Mouse (Mus musculus): ENCODE data around the gene Vmn1r239-ps.
"Not testable (repeated sequence)": the region's sequence is repeated elsewhere in the genome, so short reads cannot be mapped to it uniquely, and the experiment has no call there.

The Vmn1r239-ps gene

DNA sequence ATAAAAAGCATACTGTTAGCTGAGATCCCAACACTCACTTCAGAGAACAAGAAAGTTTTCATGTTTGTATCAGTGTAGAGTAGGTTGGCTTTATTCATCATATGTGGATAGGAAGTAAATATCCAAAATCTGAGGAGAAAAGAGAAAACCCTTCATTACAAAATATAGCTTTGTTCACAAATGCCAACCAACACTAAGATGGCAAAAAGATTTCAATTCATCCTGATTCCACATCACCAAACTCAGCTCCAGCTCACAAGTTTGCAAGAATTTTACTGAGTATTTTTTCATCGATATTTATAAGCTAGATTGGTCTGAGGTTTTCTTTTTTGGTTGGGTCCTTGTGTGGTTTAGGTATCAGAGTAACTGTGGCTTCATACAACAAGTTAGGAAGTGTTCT lies at the start of gene Vmn1r239-ps:
Gene Vmn1r239-ps (minus strand): TSS at position 101 of the 400 bp plus-strand sequence.
- DNase-seq (ENCODE audit: low spot score) = not testable (repeated sequence)

DNA sequence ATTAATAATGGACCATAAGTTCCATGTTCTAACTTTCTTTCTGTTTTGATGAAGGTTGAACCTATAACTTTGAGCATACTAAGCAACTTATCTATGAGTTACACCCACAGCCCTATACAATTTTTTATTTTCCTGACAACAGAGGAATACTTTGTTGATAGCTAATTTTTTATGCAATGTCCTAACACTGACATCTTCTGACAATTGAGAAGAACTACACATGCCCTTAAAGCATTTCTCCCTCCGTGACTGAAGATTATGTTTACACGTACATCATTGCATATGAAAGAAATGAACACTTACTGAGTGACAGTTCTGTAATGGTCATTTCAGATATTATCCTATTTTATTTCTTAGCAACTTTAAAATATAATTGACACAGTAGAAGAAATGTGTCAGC lies 36.0 kb upstream of the Vmn1r239-ps start:
- no peak for DNase-seq (ENCODE audit: low spot score)

DNA sequence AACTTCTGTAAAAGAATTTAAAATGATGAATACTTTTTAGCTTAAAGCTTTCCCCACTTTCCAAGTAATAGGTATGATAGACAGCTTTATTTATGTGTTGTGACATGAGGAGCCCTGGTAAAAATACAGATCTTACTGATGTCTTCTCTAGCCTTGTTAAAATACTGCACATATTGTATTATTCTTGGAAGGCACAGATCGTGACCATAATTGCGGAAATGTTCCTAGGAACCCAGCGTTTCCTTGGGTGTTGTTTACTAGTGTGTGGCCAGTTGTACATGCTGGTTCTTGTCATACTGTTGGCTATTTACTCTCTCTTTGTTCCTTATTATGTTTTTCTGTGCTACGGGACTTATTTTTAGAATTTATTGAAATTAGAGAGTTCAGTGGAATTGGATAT lies 10.1 kb downstream of the Vmn1r239-ps start:
- no peak for DNase-seq (ENCODE audit: low spot score)

DNA sequence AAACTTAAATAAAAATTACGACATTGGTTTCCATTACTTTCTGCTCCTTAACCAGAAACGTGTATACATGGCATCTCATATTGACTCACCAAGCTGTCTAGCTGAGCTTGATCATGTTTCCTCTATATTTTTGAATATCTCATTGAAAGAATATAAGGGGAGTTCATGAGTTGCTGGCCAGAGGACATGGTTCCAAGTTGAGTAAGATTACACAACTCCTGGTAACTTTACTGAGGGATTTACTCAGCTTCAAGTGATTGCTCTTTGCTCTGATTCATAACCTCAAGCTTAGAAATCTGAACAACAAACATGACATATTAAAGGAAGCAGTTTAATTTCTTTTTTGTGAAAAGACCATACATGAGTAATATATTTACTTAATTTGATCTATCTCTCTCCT lies 18.1 kb downstream of the Vmn1r239-ps start:
- DNase-seq (ENCODE audit: low spot score) = no peak

DNA sequence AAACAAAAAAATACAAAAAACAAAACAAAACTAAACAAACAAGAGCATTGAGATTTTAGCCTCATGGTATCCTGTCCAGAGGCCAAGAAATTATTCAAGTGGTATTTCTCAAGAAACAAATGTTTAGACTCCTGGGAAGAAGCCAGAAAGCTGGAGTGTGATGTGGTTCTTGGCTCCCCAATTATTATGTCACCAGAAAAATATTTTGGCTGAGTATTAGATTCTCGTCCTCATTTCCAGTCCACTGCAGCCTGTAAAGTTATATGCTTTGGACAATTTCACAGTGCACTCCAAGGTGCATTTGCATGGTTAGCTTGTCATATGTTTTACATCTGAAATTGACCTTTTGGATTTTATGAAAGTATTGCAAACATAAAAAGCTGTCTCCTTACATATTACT lies 23.8 kb downstream of the Vmn1r239-ps start:
- no peak for DNase-seq (ENCODE audit: low spot score)

DNA sequence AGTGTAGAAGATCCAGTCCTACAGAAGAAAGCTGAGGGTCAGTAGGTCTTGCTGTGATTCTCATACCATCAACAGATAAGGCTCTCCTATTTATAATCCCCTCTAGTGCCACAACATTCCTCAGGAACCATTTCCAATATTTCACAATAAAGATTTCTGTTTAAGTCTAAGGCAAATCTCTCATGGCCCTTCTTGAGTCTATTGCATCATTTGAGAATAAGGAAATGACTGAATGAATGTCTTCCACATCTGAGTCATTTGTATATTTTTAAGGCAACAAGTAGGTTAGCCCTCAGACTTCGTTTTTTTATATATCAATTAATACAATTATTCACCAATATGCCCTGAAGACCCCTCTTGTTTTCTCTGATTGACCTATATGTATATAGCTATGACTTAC lies 24.4 kb downstream of the Vmn1r239-ps start, which contains the start of gene Il13ra2:
Gene Il13ra2 (minus strand): TSS at position 64 of the 400 bp plus-strand sequence.
- DNase-seq (ENCODE audit: low spot score) = no peak
